Mouse (Mus musculus) embryonic fibroblast, embryonic 13.5 days (primary cell): Measurements from ENCODE around the gene Olfr1248. TPM values are rescaled to one million over a fixed set of nuclear protein-coding genes. Genes with fewer than 3 reads are reported as not detected.
"Not testable (repeated sequence)": the region's sequence is repeated elsewhere in the genome, so short reads cannot be mapped to it uniquely, and the experiment has no call there.

Experiments
- H3K27ac ChIP-seq: 2 replicates; pipeline ENCODE4 v1.5.1; 2012; ENCODE audit warnings: low read length, control low read depth, inconsistent platforms; ENCODE audit not compliant: insufficient read depth
- H3K4me1 ChIP-seq: 2 replicates; pipeline ENCODE4 v1.6.1; 2011; ENCODE audit warnings: low read length; ENCODE audit not compliant: control insufficient read depth, insufficient read depth
- H3K4me3 ChIP-seq: 2 replicates; pipeline ENCODE4 v1.5.1; 2011; ENCODE audit warnings: mild to moderate bottlenecking, control low read depth, low read length; ENCODE audit not compliant: insufficient read depth
- CTCF ChIP-seq: IDR thresholded peaks from 2 replicates; pipeline ENCODE4 v1.5.1; 2011; ENCODE audit warnings: mild to moderate bottlenecking, control low read depth, low read length, moderate library complexity, borderline replicate concordance; ENCODE audit not compliant: insufficient read depth
- POLR2A ChIP-seq: IDR thresholded peaks from 2 replicates; pipeline ENCODE4 v1.6.1; 2011; ENCODE audit warnings: low read depth, mild to moderate bottlenecking, control low read depth, low read length, moderate library complexity
- polyA plus RNA-seq: library from polyadenylated mRNA; stranded (reverse); fragments of >200 nt; gene quantifications from 2 replicates; pipeline ENCODE4 v1.2.4, GENCODE M21; 2011; ENCODE audit warnings: low read depth; ENCODE audit not compliant: missing spikeins, insufficient read length

Gene Olfr1248
- not detected in 2 replicates for polyA plus RNA-seq

- H3K4me3 ChIP-seq = not testable (repeated sequence)
Measured at GRCm38 (mm10) chr2:89618145-89618544, at the start of gene Olfr1248. Gene Olfr1248 (minus strand): TSS chr2:89618245.

GRCm38 (mm10) chr2:89661367-89661766 is 43.3 kb upstream of the Olfr1248 start, which contains the start of gene Olfr1250:
Gene Olfr1250 (minus strand): TSS chr2:89661467.
- TF ChIP-seq POLR2A (no peak), CTCF (no peak)
- H3K4me3 ChIP-seq = no peak within 1 kb of the TSS
- no peaks in the 10 kb centered on the region for H3K4me1 ChIP-seq
- H3K27ac ChIP-seq = no peak within 1 kb of the TSS

More at GRCm38 (mm10) chr2:89618145-89618544, at the start of gene Olfr1248:
- H3K27ac ChIP-seq, H3K4me1 ChIP-seq: not testable (repeated sequence)

- no peak for TF ChIP-seq POLR2A
- no peak for TF ChIP-seq CTCF
- no peaks in the 10 kb centered on the region for H3K4me1 ChIP-seq
- no peak within 1 kb of the TSS for H3K4me3 ChIP-seq
- H3K27ac ChIP-seq = no peak within 1 kb of the TSS
Measured at GRCm38 (mm10) chr2:89634883-89635282, 16.8 kb upstream of the Olfr1248 start, which contains the start of gene Olfr1249. Gene Olfr1249 (minus strand): TSS chr2:89634983.

- Histone ChIP-seq H3K4me1 (no peaks in the 10 kb centered on the region), H3K27ac (no peak within 1 kb of the TSS), H3K4me3 (no peak within 1 kb of the TSS)
- TF ChIP-seq CTCF (no peak), POLR2A (no peak)
Measured at GRCm38 (mm10) chr2:89614030-89614429, 4.0 kb downstream of the Olfr1248 start, which contains the start of gene Olfr1247. Gene Olfr1247 (minus strand): TSS chr2:89614130.

GRCm38 (mm10) chr2:89593057-89593456 is 25.0 kb downstream of the Olfr1248 start, which contains the start of gene Olfr1246:
Gene Olfr1246 (minus strand): TSS chr2:89593157.
- TF ChIP-seq POLR2A = no peak
- no peak for TF ChIP-seq CTCF
- Histone ChIP-seq H3K4me3 (no peak within 1 kb of the TSS), H3K27ac (no peak within 1 kb of the TSS), H3K4me1 (no peaks in the 10 kb centered on the region)

GRCm38 (mm10) chr2:89578347-89578746 is 39.7 kb downstream of the Olfr1248 start, which contains the start of gene Olfr1245:
Gene Olfr1245 (minus strand): TSS chr2:89578447.
- no peaks in the 10 kb centered on the region for H3K4me1 ChIP-seq
- TF ChIP-seq CTCF = no peak
- no peak for TF ChIP-seq POLR2A
- H3K27ac ChIP-seq = no peak within 1 kb of the TSS
- H3K4me3 ChIP-seq = no peak within 1 kb of the TSS

Other genes with a start within 250 kb of the Olfr1248 start
- not detected in 2 replicates for gene Olfr1238, start 208.6 kb downstream of the Olfr1248 start, polyA plus RNA-seq
- gene Olfr1239, start 197.8 kb downstream of the Olfr1248 start, polyA plus RNA-seq = not detected in 2 replicates
- not detected in 2 replicates for gene Olfr1240, start 175.2 kb downstream of the Olfr1248 start, polyA plus RNA-seq
- not detected in 2 replicates for gene Olfr1241, start 131.1 kb downstream of the Olfr1248 start, polyA plus RNA-seq
- gene Olfr1242, start 119.9 kb downstream of the Olfr1248 start, polyA plus RNA-seq = not detected in 2 replicates
- not detected in 2 replicates for gene Olfr1243, start 86.8 kb downstream of the Olfr1248 start, polyA plus RNA-seq
- gene Olfr1245, start 39.8 kb downstream of the Olfr1248 start, polyA plus RNA-seq = not detected in 2 replicates
- gene Olfr1246, start 25.1 kb downstream of the Olfr1248 start, polyA plus RNA-seq = not detected in 2 replicates
- not detected in 2 replicates for gene Olfr1247, start 4.1 kb downstream of the Olfr1248 start, polyA plus RNA-seq
- gene Olfr1249, start 16.7 kb upstream of the Olfr1248 start, polyA plus RNA-seq = not detected in 2 replicates
- gene Olfr1250, start 43.2 kb upstream of the Olfr1248 start, polyA plus RNA-seq = not detected in 2 replicates
- gene Olfr1251, start 53.7 kb upstream of the Olfr1248 start, polyA plus RNA-seq = not detected in 2 replicates
- not detected in 2 replicates for gene Olfr1252, start 106.8 kb upstream of the Olfr1248 start, polyA plus RNA-seq
- gene Olfr1253, start 138.8 kb upstream of the Olfr1248 start, polyA plus RNA-seq = not detected in 2 replicates
- gene Olfr1254, start 175.4 kb upstream of the Olfr1248 start, polyA plus RNA-seq = not detected in 2 replicates
- not detected in 2 replicates for gene Olfr1255, start 193.8 kb upstream of the Olfr1248 start, polyA plus RNA-seq
- gene Olfr1256, start 223.3 kb upstream of the Olfr1248 start, polyA plus RNA-seq = not detected in 2 replicates
- gene Olfr48, start 230.0 kb upstream of the Olfr1248 start, polyA plus RNA-seq = not detected in 2 replicates